Mouse (Mus musculus) B cell, adult 62 days (primary cell): Measurements from ENCODE around the gene Emilin3. TPM values are rescaled to one million over a fixed set of nuclear protein-coding genes. Genes with fewer than 3 reads are reported as not detected.

Experiments
- total RNA-seq: library from RNA; stranded (reverse); gene quantifications from 4 replicates; pipeline ENCODE4 v1.2.4, GENCODE M21; 2023

Gene Emilin3
- total RNA-seq: not detected in 4 replicates

GRCm38 (mm10) chr2:160912231-160912671 is at the start of gene Emilin3:
TSS of gene Emilin3 (minus strand) at chr2:160912328.

DNA sequence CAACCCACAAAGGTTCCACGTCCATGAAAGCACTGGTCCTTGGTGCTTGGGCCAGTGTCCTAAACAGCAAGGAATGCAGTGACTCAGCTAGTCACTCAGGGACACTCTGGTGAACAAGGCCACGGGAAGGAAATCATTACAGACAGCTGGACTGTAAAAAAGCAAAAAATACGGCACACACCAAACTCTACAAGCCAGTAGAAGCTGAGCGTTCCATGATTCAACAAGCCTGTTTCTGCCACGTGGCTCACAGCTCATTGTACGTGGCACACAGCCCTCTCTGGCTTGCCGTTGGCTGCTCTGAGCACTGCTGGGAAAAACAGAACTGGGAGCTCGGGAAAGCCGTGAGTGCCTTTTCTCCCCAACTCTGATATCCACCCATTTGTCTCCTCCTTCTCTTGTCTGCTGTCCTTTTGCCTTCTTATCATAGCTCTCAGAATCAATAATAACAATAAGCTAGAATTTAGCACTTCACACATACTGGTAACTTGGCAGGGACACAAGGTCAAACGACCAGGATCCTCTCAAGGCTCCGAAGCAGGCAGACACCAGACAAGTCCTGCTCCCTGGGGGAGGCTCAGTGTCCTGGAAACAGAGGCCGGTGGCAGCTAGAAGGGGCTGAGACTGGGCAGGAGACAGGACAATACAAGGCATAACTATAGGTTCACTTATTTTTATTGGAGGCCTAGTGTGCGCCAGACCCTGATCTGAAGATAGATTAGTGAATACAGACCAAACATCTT is 31.5 kb downstream of the Emilin3 start, which contains the start of gene Lpin3:
Gene Lpin3, plus strand, starts transcription at position 218 of the 743 bp plus-strand sequence.

DNA sequence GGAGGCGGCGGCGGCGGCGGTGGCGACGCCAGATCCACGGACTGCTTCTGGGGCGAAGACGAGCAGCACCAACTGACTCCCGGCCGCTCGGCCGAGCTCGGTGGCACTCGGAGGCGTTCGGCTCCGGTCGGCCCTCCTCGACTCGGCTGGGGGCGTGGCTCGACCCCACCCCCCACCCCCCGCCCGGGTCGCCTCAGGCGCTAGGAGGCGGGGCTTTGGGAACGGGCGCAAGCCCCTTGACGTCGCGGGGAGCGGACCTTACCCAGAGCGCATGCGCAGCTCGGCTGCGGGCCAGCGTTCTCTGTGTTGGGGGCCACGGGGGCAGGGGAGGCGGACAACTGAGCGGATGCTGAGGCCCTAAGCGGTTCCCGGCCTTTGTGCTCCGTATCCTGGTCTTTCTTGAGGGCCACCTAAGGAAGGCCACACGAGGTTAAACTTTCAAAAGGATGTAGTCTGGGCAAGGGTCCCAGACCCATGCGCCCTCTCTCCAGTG is 39.2 kb downstream of the Emilin3 start, which contains the start of gene Zhx3:
Gene Zhx3, minus strand, starts transcription at position 109 of the 493 bp plus-strand sequence.

Other genes with a start within 250 kb of the Emilin3 start
- gene Plcg1, start 181.0 kb downstream of the Emilin3 start, total RNA-seq: 40.9 to 50.2 TPM (median 47.0 TPM) in 4 replicates
- 6.8 to 8.2 TPM (median 7.4 TPM) in 4 replicates for gene Zhx3, start 39.3 kb downstream of the Emilin3 start, total RNA-seq
- gene Lpin3, start 31.7 kb downstream of the Emilin3 start, total RNA-seq: not detected in 4 replicates
- 115 to 131 TPM (median 118 TPM) in 4 replicates for gene Chd6, start 196.7 kb upstream of the Emilin3 start, total RNA-seq